Mouse (Mus musculus): ENCODE measurements around the gene Zbtb16. TPM values are rescaled to one million over a fixed set of nuclear protein-coding genes. Genes with fewer than 3 reads are reported as not detected.

The Zbtb16 gene
- polyA plus RNA-seq, 1 experiment from 2014 or later, result 2.1 TPM

DNA sequence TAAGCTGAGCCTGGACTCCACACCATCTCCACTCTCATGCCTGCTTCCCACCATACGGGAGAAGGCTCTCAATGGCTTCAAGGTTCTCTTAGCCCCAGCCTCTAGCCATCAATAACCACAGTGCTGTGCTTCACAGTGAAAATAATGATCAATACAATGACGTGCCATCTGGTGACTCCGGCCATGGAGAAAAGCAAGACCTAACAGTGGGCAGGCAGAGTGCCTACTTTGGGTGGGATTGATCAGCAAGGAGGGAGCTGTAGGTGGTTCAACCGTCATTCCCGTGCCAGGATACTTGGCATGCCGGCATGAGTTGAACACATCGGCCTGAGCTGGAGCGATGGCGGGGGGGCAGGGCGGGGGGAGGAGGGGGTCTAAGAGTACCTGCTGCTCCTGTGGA, 40.3 kb downstream of the Zbtb16 start:
- whole genome bisulfite sequencing, result 71% methylated on average over 10 of the region's 10 CpGs
- Histone ChIP-seq H3K4me2 (no peak overlapping the region), H3K9me3 (replicated peaks) (no peaks in the 10 kb centered on the region), H3K27me3 (peaks cover 42% of the 10 kb centered on the region), H3K4me1 (peaks cover 8% of the 10 kb centered on the region), H3K4me3 (replicated peaks) (no peak overlapping the region), H3K27ac (no peak overlapping the region), H3K9ac (no peak overlapping the region), H3K36me3 (no peaks in the 10 kb centered on the region)
- ATAC-seq (replicated peaks; ENCODE audit: low FRiP score), result no peak

DNA sequence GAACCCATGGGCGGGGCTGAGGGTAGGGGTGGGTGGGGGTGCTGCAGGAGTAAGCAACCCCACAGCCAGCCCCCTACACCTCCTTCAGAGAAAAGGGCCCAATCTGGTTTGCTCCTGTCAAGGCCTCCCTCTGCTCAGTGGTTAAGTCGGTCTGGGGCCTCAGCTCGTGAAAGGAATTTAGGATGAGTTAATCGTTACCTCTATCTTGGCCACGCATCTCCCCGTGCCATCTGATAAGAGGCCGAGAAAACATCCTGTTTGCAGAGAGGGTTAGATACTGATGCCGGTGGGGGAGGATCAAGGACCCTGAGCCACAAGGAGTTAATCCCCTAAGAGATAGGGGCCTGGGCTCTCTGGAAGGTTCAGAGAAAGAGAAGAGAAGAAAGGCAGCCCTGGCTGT, 40.9 kb downstream of the Zbtb16 start:
- Histone ChIP-seq H3K27ac (no peak overlapping the region), H3K4me3 (replicated peaks) (no peak overlapping the region), H3K9ac (no peak overlapping the region), H3K4me2 (no peak overlapping the region), H3K36me3 (no peaks in the 10 kb centered on the region), H3K9me3 (replicated peaks) (no peaks in the 10 kb centered on the region), H3K27me3 (peaks cover 45% of the 10 kb centered on the region), H3K4me1 (peaks cover 8% of the 10 kb centered on the region)
- 28% methylated on average over 8 of the region's 8 CpGs for WGBS
- no peak for ATAC-seq (replicated peaks; ENCODE audit: low FRiP score)

DNA sequence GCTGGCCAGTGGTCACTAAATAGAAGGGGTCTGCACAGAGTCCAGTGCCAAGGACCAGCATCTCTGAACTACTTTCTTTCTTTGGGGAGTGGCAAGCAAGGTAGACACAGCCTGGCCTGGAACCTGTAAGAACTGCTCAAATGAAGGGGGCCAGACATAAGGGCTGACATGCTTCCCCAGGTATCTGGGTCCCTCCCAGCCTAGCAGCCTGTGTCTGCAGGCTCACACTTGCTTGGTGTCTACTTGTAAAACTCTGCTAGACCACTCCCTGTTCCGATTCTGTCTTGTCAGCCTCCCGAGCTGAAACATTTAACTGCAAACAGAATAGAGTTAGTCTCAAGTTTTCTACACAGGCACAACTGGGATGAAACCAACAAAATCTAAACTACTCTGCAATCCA, 41.6 kb downstream of the Zbtb16 start:
- no peaks in the 10 kb centered on the region for H3K36me3 ChIP-seq
- H3K4me1 ChIP-seq, result peaks cover 8% of the 10 kb centered on the region
- no peaks in the 10 kb centered on the region for H3K9me3 ChIP-seq (replicated peaks)
- no peak overlapping the region for H3K4me3 ChIP-seq (replicated peaks)
- WGBS, result 69% methylated on average over 2 of the region's 2 CpGs
- no peak overlapping the region for H3K27ac ChIP-seq
- peaks cover 45% of the 10 kb centered on the region for H3K27me3 ChIP-seq
- H3K9ac ChIP-seq, result no peak overlapping the region
- ATAC-seq (replicated peaks; ENCODE audit: low FRiP score), result no peak
- H3K4me2 ChIP-seq, result no peak overlapping the region

DNA sequence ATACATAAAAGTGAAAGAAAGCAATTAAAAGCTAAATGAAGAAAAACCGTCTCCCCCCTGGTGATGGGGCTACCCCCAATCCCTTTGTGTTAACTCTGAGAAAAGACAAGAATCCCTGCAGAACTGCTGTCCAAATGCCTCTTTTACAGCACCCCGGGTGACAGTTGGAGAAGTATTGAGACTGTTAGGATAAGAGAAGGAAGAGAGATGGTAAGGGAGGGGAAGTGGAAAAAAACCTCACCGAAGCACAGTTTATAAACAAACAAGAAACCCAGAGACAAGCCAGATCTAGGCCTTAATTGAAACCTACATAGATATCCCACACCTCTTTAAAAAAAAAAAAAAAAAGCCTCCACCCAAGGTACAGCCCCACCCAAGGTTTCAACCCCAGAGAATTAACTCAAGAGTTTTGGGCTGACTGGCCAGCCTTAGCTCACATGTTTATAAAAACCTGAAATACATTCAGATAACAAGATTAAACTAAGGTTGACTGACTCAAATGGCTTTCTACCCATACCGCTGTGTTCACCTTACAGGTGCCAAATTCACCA, 42.3 kb downstream of the Zbtb16 start:
- H3K4me3 ChIP-seq (replicated peaks), result no peak overlapping the region
- H3K4me1 ChIP-seq, result peaks cover 8% of the 10 kb centered on the region
- H3K27me3 ChIP-seq, result peaks cover 51% of the 10 kb centered on the region
- ATAC-seq (replicated peaks; ENCODE audit: low FRiP score), result no peak
- H3K9ac ChIP-seq, result no peak overlapping the region
- 55% methylated on average over 4 of the region's 4 CpGs for WGBS
- no peaks in the 10 kb centered on the region for H3K36me3 ChIP-seq
- no peaks in the 10 kb centered on the region for H3K9me3 ChIP-seq (replicated peaks)
- no peak overlapping the region for H3K27ac ChIP-seq
- no peak overlapping the region for H3K4me2 ChIP-seq

DNA sequence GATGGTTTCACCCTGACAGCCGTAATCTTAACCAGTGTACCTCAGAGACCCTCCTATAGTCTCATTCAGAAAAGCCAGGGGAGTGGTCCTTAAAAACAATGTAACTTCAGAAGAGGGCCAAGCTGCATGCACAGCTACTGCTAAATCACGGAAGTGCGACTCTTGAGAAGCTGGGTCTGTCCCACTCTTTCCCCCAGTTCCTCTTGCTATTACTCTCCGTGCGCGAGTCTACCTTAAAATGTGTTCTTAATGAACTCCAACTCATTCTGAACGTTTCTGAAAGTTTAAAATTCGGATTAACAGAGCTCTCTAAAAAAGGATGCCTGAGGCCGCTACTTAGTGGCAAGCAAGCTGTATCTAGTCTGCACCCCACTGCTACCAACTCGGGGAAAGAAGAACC, 45.4 kb downstream of the Zbtb16 start:
- Histone ChIP-seq H3K9me3 (replicated peaks) (no peaks in the 10 kb centered on the region), H3K27ac (no peak overlapping the region), H3K36me3 (no peaks in the 10 kb centered on the region), H3K4me2 (no peak overlapping the region), H3K9ac (no peak overlapping the region), H3K4me3 (replicated peaks) (no peak overlapping the region), H3K4me1 (peaks cover 16% of the 10 kb centered on the region), H3K27me3 (peaks cover 38% of the 10 kb centered on the region)
- no peak for ATAC-seq (replicated peaks; ENCODE audit: low FRiP score)
- 79% methylated on average over 10 of the region's 10 CpGs for WGBS

DNA sequence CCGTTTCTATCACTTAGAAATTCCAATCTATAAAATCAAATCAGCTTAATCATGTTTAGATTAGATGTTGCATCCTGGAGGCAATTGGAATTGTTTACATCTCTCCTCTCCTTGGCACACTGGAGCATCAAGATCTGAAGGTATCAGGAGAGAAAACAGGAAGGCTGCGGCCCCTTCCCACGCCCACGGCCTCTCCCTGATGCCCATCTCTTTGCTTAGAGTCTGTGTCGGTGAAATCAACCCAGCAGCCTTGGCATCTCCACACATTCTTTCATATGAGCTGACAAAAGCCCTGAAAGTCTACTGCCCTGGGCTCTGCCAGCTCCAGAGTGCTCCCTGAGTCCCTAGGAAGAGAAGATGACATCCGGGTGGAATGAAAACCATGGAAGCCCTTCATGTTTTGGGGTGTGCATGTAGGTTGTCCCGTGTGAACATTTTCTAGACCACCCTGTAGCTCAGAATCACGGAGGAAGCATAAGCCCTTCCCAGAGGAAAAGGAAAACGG, 48.1 kb downstream of the Zbtb16 start:
- Histone ChIP-seq H3K4me2 (no peak overlapping the region), H3K27me3 (peaks cover 42% of the 10 kb centered on the region; the same call in 1 of the 2 replicates), H3K9ac (no peak overlapping the region), H3K4me1 (peaks cover 8% of the 10 kb centered on the region; the same call in 1 of the 2 replicates), H3K9me3 (replicated peaks) (no peaks in the 10 kb centered on the region), H3K36me3 (no peaks in the 10 kb centered on the region), H3K27ac (no peak overlapping the region), H3K4me3 (replicated peaks) (no peak overlapping the region)
- ATAC-seq (replicated peaks; ENCODE audit: low FRiP score), result no peak
- 72% methylated on average over 9 of the region's 9 CpGs for WGBS

DNA sequence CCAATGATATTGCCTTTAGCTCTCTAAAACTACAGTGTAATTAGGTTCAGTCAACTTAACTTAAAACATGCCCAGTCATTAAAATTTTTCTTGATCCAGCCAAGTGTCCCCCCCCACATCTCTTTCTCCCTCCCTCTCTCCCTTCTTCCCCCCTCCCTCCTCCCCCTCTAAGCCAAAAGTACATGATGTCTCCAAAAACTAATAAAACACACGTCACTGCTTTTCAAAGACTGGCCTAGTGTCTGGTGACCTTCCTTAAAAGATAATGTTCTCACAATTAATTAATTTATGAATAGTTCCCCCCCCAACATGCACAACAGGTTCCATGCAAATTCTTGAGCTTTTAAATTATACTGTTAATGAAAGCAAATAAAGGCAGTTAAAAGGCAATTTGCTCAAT, 48.7 kb downstream of the Zbtb16 start:
- no peak overlapping the region for H3K4me3 ChIP-seq (replicated peaks)
- ATAC-seq (replicated peaks; ENCODE audit: low FRiP score), result no peak
- no peak overlapping the region for H3K4me2 ChIP-seq
- H3K9me3 ChIP-seq (replicated peaks), result no peaks in the 10 kb centered on the region
- H3K4me1 ChIP-seq, result peaks cover 8% of the 10 kb centered on the region; the same call in 1 of the 2 replicates
- no peak overlapping the region for H3K27ac ChIP-seq
- H3K27me3 ChIP-seq, result peaks cover 43% of the 10 kb centered on the region; the same call in 1 of the 2 replicates
- no peak overlapping the region for H3K9ac ChIP-seq
- 32% methylated on average over 1 of the region's 1 CpGs for WGBS
- H3K36me3 ChIP-seq, result no peaks in the 10 kb centered on the region

DNA sequence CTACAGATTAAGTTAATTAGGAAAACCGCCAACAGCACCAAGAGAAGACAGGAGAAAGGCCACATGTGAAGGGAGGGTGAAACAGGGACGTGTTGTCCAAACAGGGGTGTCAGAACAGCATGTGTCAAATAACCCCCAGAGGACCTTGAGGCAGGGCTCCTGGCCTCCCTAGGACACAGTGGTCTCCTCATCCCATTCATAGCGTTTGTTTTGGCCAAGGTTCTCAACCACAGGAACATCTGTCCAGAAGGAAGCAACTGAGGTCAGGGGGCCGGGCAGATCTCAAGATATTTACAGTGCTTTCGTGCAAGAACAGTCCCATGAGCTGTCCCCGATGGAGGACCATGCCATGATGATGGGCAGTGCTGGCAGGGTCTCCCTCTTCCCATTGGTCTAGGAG, 49.2 kb downstream of the Zbtb16 start:
- H3K4me3 ChIP-seq (replicated peaks), result no peak overlapping the region
- ATAC-seq (replicated peaks; ENCODE audit: low FRiP score), result no peak
- H3K27ac ChIP-seq, result no peak overlapping the region
- H3K9me3 ChIP-seq (replicated peaks), result no peaks in the 10 kb centered on the region
- H3K36me3 ChIP-seq, result no peaks in the 10 kb centered on the region
- peaks cover 42% of the 10 kb centered on the region; the same call in 1 of the 2 replicates for H3K27me3 ChIP-seq
- no peak overlapping the region for H3K4me2 ChIP-seq
- 29% methylated on average over 6 of the region's 6 CpGs for WGBS
- peaks cover 8% of the 10 kb centered on the region; the same call in 1 of the 2 replicates for H3K4me1 ChIP-seq
- H3K9ac ChIP-seq, result no peak overlapping the region

DNA sequence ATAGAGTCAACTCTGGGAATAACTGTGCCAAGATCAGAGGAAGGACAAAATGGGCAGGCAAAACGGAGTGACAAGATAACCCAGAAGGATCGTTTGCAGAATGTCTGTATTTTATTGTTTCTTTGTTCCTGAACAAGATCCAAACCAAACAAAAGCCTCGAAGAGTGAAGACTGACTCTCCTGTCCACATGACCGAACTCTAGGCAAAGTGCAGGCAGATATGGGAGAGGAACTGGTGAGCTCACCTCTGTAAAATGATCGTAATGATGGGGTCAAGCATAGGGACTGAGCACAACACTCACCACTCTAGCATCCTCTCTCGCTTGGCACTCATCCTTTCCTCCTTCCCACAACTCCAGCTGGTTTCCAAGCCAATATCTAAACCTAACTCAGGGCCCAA, 51.1 kb downstream of the Zbtb16 start:
- no peak overlapping the region for H3K27ac ChIP-seq
- peaks cover 38% of the 10 kb centered on the region; the same call in 1 of the 2 replicates for H3K27me3 ChIP-seq
- no peaks in the 10 kb centered on the region for H3K9me3 ChIP-seq (replicated peaks)
- no peak overlapping the region for H3K4me3 ChIP-seq (replicated peaks)
- peaks cover 8% of the 10 kb centered on the region; the same call in 1 of the 2 replicates for H3K4me1 ChIP-seq
- no peak overlapping the region for H3K9ac ChIP-seq
- no peaks in the 10 kb centered on the region for H3K36me3 ChIP-seq
- 57% methylated on average over 6 of the region's 6 CpGs for WGBS
- no peak for ATAC-seq (replicated peaks; ENCODE audit: low FRiP score)
- no peak overlapping the region for H3K4me2 ChIP-seq

DNA sequence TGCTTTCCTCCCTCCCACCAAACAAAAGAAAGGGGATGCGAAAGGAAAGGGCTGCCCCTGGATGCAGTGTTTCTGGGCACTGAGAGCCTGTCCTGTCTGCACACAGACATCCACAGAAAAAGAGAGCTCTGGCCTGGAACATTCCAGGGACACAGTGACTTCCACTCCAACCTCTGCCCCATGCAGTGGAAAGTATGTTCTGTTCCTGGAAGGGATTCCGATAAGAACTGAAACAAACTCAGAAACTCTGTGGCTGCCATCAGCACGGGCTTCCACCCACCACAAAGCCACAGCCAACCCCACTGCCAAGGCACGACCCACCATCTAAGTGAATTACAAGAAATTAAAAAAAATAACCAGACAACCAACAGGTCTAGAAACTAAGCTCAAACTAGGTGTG, 52.7 kb downstream of the Zbtb16 start:
- Histone ChIP-seq H3K9me3 (replicated peaks) (no peaks in the 10 kb centered on the region), H3K27ac (no peak overlapping the region), H3K36me3 (no peaks in the 10 kb centered on the region), H3K4me2 (no peak overlapping the region), H3K4me3 (replicated peaks) (no peak overlapping the region), H3K27me3 (peaks cover 37% of the 10 kb centered on the region; the same call in 1 of the 2 replicates), H3K4me1 (peaks cover 8% of the 10 kb centered on the region; the same call in 1 of the 2 replicates), H3K9ac (no peak overlapping the region)
- 68% methylated on average over 4 of the region's 4 CpGs for WGBS
- ATAC-seq (replicated peaks; ENCODE audit: low FRiP score), result no peak

DNA sequence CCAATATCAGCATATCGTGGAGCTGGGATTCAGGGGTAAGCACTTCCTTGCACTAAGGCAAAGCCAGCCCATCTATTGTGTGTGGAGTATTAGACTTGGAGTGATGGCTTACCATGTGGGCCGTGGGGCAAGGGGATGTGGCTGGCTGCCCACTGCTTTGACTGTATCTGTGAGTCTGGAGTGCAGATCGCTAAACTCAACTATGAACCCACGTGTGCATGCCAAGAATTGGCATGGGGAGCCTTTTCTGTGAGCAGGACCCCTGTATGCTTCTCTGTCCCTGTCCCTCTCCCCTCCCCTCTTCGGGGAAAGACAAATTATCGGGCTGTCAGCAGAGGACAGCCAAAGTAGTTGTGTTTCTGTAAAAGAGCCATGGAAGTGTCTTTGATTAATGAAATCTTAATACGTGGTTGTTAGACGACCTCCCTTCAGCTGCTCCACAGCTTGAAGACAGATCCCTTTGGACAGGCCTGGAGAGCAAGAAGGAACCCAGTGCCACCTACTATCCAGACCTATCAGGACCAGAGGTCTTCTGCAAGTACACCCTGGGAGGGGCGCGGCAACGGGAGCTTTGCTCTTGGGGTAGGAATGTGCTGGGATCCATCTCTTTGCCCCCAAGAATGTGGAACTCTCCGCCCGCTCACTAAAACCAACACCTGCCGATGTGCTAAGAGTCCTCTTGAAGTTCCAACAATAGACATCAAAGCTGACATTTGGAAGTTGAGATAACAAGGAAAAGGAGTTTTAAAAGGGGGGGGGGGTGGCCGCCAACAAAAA, 53.5 kb downstream of the Zbtb16 start:
- WGBS, result 39% methylated on average over 15 of the region's 15 CpGs
- Histone ChIP-seq H3K27ac (no peak overlapping the region), H3K9ac (no peak overlapping the region), H3K36me3 (no peaks in the 10 kb centered on the region), H3K27me3 (peaks cover 40% of the 10 kb centered on the region), H3K4me3 (replicated peaks) (no peak overlapping the region), H3K4me1 (peaks cover 6% of the 10 kb centered on the region; the same call in 1 of the 2 replicates), H3K9me3 (replicated peaks) (no peaks in the 10 kb centered on the region), H3K4me2 (no peak overlapping the region)
- ATAC-seq (replicated peaks; ENCODE audit: low FRiP score), result no peak

DNA sequence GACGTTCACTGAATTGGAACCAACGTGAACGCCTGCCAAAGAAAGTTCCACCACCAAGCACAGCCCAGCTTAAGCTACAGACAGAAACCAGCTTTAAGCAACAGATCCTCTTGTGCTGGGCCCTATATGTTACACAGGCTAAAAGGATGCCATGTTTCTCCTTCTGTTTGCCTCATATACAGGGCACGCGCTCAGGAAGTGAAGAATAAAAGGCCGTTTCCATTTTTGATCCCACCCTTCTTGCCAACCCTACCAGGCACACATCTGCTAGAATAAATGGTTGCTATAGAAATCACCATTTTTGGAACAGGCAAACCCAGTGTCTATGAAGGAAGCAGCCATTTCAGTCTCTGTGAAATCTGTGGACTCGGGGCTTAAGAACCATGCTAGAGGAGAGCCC, 59.8 kb downstream of the Zbtb16 start:
- Histone ChIP-seq H3K4me1 (no peaks in the 10 kb centered on the region), H3K27me3 (peaks cover 20% of the 10 kb centered on the region), H3K9me3 (replicated peaks) (no peaks in the 10 kb centered on the region), H3K9ac (no peak overlapping the region), H3K36me3 (no peaks in the 10 kb centered on the region), H3K4me2 (no peak overlapping the region), H3K4me3 (replicated peaks) (no peak overlapping the region), H3K27ac (no peak overlapping the region)
- WGBS, result 84% methylated on average over 7 of the region's 7 CpGs
- ATAC-seq (replicated peaks; ENCODE audit: low FRiP score), result no peak
